Mouse (Mus musculus): ENCODE data around the gene Celsr3.

- TF ChIP-seq POLR2A (IDR thresholded peaks at IDR 0.05; ENCODE audit: borderline replicate concordance, low read depth, low read length) = no peak
- no peak for TF ChIP-seq CTCF (IDR thresholded peaks at IDR 0.05; ENCODE audit: low read depth, low read length)
These were observed 16.9 kb downstream of the Celsr3 start for GRCm38 (mm10) chr9:108842989-108843388.

All from bone marrow macrophage, adult 2 months (primary cell).